In the genomic region with DNA sequence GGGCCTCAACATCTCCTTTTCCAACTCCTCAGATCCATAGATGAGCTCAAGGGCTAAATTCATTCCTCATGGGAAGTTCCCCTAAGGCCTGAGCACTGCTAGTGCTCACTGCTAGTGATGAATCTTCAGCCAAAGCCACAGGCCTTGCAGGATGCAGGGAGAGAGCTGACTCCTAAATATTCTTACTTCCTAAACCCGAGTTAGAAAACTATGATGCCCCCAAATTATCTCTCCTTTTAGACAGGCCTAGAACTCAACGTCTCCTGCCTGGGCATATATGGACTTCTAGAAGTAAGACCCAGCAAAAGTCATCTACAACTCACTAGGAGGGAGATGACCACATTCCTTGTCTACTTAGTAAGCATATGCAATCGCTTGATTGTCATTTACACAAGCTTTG, we compare ENCODE assay signal across 13 mouse cellular contexts. TPM values are rescaled to one million over a fixed set of nuclear protein-coding genes. Genes with fewer than 3 reads are reported as not detected.
DNase-seq lines count a peak whose midpoint lies in the region; ATAC-seq and TF ChIP-seq lines count a peak whose summit lies in the region.
"Had no signal": no experiment of that assay in that cellular context is flagged by ENCODE, and none has a peak within 500 bp of the region (broad histone marks: within the 10 kb centered on the region; RNA-seq: fewer than 3 reads in every experiment).

No protein-coding gene starts in this region.

- ATAC-seq in heart, embryonic 15.5 days (replicated peaks; ENCODE audit: insufficient number of reproducible peaks, insufficient read depth, low FRiP score, low read depth) = no peak
- no peak for ATAC-seq in lung, postnatal 0 days
- no peak for ATAC-seq in intestine, embryonic 16.5 days
- ATAC-seq: forebrain, embryonic 13.5 days had no signal

- H3K27ac ChIP-seq in heart, embryonic 15.5 days = no peak overlapping the region
- 0 out of 2 replicates have a peak overlapping the region, but pooled peaks have one; percentile 5 for H3K27ac ChIP-seq in lung, postnatal 0 days (ENCODE audit: low read length)
- peak overlapping the region; percentile 23; the same call in 1 of the 2 replicates for H3K27ac ChIP-seq in intestine, embryonic 16.5 days (ENCODE audit: low read length)
- H3K27ac ChIP-seq: forebrain, embryonic 13.5 days had no signal

- no peaks in the 10 kb centered on the region for H3K36me3 ChIP-seq in heart, embryonic 15.5 days
- H3K36me3 ChIP-seq in lung, postnatal 0 days (ENCODE audit: insufficient read depth, low read length) = no peaks in the 10 kb centered on the region
- no peaks in the 10 kb centered on the region for H3K36me3 ChIP-seq in intestine, embryonic 16.5 days (ENCODE audit: control insufficient read depth, insufficient read depth, low read length)

- no peak for TF ChIP-seq EP300 in lung, postnatal 0 days (IDR thresholded peaks at IDR 0.05)

- no peaks in the 10 kb centered on the region for H3K9me3 ChIP-seq in heart, embryonic 15.5 days (replicated peaks)
- H3K9me3 ChIP-seq in lung, postnatal 0 days (ENCODE audit: low read length) = no peaks in the 10 kb centered on the region
- no peaks in the 10 kb centered on the region for H3K9me3 ChIP-seq in intestine, embryonic 16.5 days (ENCODE audit: control insufficient read depth, low read length)
- H3K9me3 ChIP-seq: forebrain, embryonic 13.5 days had no signal

- H3K9ac ChIP-seq in heart, embryonic 15.5 days = no peak overlapping the region
- no peak overlapping the region for H3K9ac ChIP-seq in lung, postnatal 0 days (replicated peaks; ENCODE audit: low read depth)
- H3K9ac ChIP-seq in intestine, embryonic 16.5 days (ENCODE audit: low read depth, low read length) = peak overlapping the region; percentile 25
- H3K9ac ChIP-seq: forebrain, embryonic 13.5 days had no signal

- H3K4me1 ChIP-seq in heart, embryonic 15.5 days (replicated peaks) = peaks cover 12% of the 10 kb centered on the region
- H3K4me1 ChIP-seq in lung, postnatal 0 days (ENCODE audit: insufficient read depth, low read depth, low read length) = peaks cover 5% of the 10 kb centered on the region; the same call in 1 of the 2 replicates
- H3K4me1 ChIP-seq in intestine, embryonic 16.5 days (ENCODE audit: control insufficient read depth, insufficient read depth, low read length) = no peaks in the 10 kb centered on the region

- intact Hi-C loops in heart, postnatal 36 days (cut with DNase I) = no loop called here

- no peaks in the 10 kb centered on the region for H3K27me3 ChIP-seq in heart, embryonic 15.5 days
- H3K27me3 ChIP-seq in lung, postnatal 0 days (replicated peaks; ENCODE audit: insufficient read depth, low read length) = no peaks in the 10 kb centered on the region
- no peaks in the 10 kb centered on the region for H3K27me3 ChIP-seq in intestine, embryonic 16.5 days (replicated peaks; ENCODE audit: control insufficient read depth, insufficient read depth, low read length)
- H3K27me3 ChIP-seq: forebrain, embryonic 13.5 days had no signal

- WGBS in heart, embryonic 15.5 days = 29% methylated on average over 3 of the region's 3 CpGs
- 21% methylated on average over 3 of the region's 3 CpGs for WGBS in lung, postnatal 0 days
- 37% methylated on average over 3 of the region's 3 CpGs for WGBS in intestine, embryonic 16.5 days

- H3K4me2 ChIP-seq in heart, embryonic 15.5 days = peak overlapping the region; percentile 80
- H3K4me2 ChIP-seq in lung, postnatal 0 days (replicated peaks; ENCODE audit: low read depth, low read length) = peak overlapping the region; percentile 75
- peak overlapping the region; percentile 52 for H3K4me2 ChIP-seq in intestine, embryonic 16.5 days (ENCODE audit: low read depth, low read length)
- H3K4me2 ChIP-seq: forebrain, embryonic 13.5 days had no signal

- peak overlapping the region; percentile 82 for H3K4me3 ChIP-seq in heart, embryonic 15.5 days
- no peak overlapping the region for H3K4me3 ChIP-seq in lung, postnatal 0 days (ENCODE audit: low read depth, low read length)
- peak overlapping the region; percentile 73 for H3K4me3 ChIP-seq in intestine, embryonic 16.5 days (ENCODE audit: low read length)
- H3K4me3 ChIP-seq: forebrain, embryonic 13.5 days had no signal

- DNase-seq in heart, postnatal 36 days = no peak
- no peak for DNase-seq in lung, postnatal 0 days (ENCODE audit: low spot score)
- DNase-seq in lung, postnatal 4 days = no peak
- DNase-seq in frontal cortex, postnatal 14 days (ENCODE audit: low spot score in 2 of 2) = no peak
- no peak for DNase-seq in spleen, adult 18-20 months
- DNase-seq in embryo, embryonic 10 days (ENCODE audit: low spot score) = no peak
- DNase-seq: kidney, postnatal 14 days; lung, postnatal 36 days had no signal

- TF ChIP-seq CTCF in lung, postnatal 0 days (IDR thresholded peaks at IDR 0.05) = no peak

RNA-seq across cellular contexts. Expression of gene 9130008F23Rik, which starts 2.6 kb away (rescaled TPM):
- 2.3 and 2.5 TPM in 2 replicates for polyA plus RNA-seq in heart, embryonic 15.5 days (2015; fragmentation: Nextera tagmentation; extraction: Ambion mirVana)
- under 1 TPM; 0.30 to 0.53 TPM for total RNA-seq in heart, postnatal 36 days (2021)
- 2.4 and 2.9 TPM in 2 replicates for polyA plus RNA-seq in lung, postnatal 0 days (2015; fragmentation: Nextera tagmentation; extraction: Ambion mirVana)
- polyA plus RNA-seq in intestine, embryonic 16.5 days (2015; fragmentation: Nextera tagmentation; extraction: Ambion mirVana) = 5.8 and 7.8 TPM in 2 replicates

RNA-seq across cellular contexts. Expression of gene Glyatl3, which starts 36.4 kb away (rescaled TPM):
- polyA plus RNA-seq in heart, embryonic 15.5 days (2015; fragmentation: Nextera tagmentation; extraction: Ambion mirVana) = not detected in 2 replicates
- total RNA-seq in heart, postnatal 36 days (2021) = not detected
- polyA plus RNA-seq in lung, postnatal 0 days (2015; fragmentation: Nextera tagmentation; extraction: Ambion mirVana) = not detected in 2 replicates
- not detected in 2 replicates for polyA plus RNA-seq in intestine, embryonic 16.5 days (2015; fragmentation: Nextera tagmentation; extraction: Ambion mirVana)
- total RNA-seq: common myeloid progenitor, adult 5-6 weeks had no signal
- polyA plus RNA-seq: forebrain, embryonic 13.5 days; gonadal fat pad, adult 2 months had no signal

RNA-seq across cellular contexts. Expression of gene Mut, which starts 56.7 kb away (rescaled TPM):
- 39.8 and 41.1 TPM in 2 replicates for polyA plus RNA-seq in heart, embryonic 15.5 days (2015; fragmentation: Nextera tagmentation; extraction: Ambion mirVana)
- total RNA-seq in heart, postnatal 36 days (2021) = 100 to 1,000 TPM; 146 to 162 TPM
- 32.5 and 37.0 TPM in 2 replicates for polyA plus RNA-seq in lung, postnatal 0 days (2015; fragmentation: Nextera tagmentation; extraction: Ambion mirVana)
- polyA plus RNA-seq in intestine, embryonic 16.5 days (2015; fragmentation: Nextera tagmentation; extraction: Ambion mirVana) = 49.7 and 49.8 TPM in 2 replicates

RNA-seq across cellular contexts. Expression of gene Cenpq, which starts 57.1 kb away (rescaled TPM):
- 14.8 and 16.3 TPM in 2 replicates for polyA plus RNA-seq in heart, embryonic 15.5 days (2015; fragmentation: Nextera tagmentation; extraction: Ambion mirVana)
- 1 to 10 TPM; 5.3 to 5.7 TPM for total RNA-seq in heart, postnatal 36 days (2021)
- polyA plus RNA-seq in lung, postnatal 0 days (2015; fragmentation: Nextera tagmentation; extraction: Ambion mirVana) = 5.5 and 6.2 TPM in 2 replicates
- 16.0 and 17.9 TPM in 2 replicates for polyA plus RNA-seq in intestine, embryonic 16.5 days (2015; fragmentation: Nextera tagmentation; extraction: Ambion mirVana)
